Mouse (Mus musculus) heart, adult 2 months (tissue): ENCODE results near the gene Lhfpl2. TPM values are rescaled to one million over a fixed set of nuclear protein-coding genes. Genes with fewer than 3 reads are reported as not detected.

Source experiments
- DNase-seq, 2 experiments: peaks; one replicate each; pipeline ENCODE4 v3.0.0; 2021
- H3K27ac ChIP-seq: fragments of 200-600 bp; 2 replicates; pipeline ENCODE4 v1.8.1; 2022
- H3K27me3 ChIP-seq: fragments of 200-500 bp; 2 replicates; pipeline ENCODE4 v1.6.1; 2012; ENCODE audit warnings: mild to moderate bottlenecking, low read length, inconsistent platforms, mixed read lengths; ENCODE audit not compliant: control insufficient read depth, insufficient read depth
- H3K36me3 ChIP-seq: fragments of 200-500 bp; 2 replicates; pipeline ENCODE4 v1.6.1; 2012; ENCODE audit warnings: low read length, inconsistent platforms; ENCODE audit not compliant: control insufficient read depth, insufficient read depth
- H3K4me1 ChIP-seq: fragments of 200-500 bp; 2 replicates; pipeline ENCODE4 v1.6.1; 2011; ENCODE audit warnings: low read length; ENCODE audit not compliant: control insufficient read depth, insufficient read depth
- H3K4me3 ChIP-seq: fragments of 200-600 bp; 2 replicates; pipeline ENCODE4 v1.8.1; 2022
- H3K79me2 ChIP-seq: fragments of 200-500 bp; replicated peaks from 2 replicates; pipeline ENCODE4 v1.6.1; 2012; ENCODE audit warnings: mild to moderate bottlenecking, inconsistent platforms, low read length, moderate library complexity, mixed read lengths; ENCODE audit not compliant: control insufficient read depth, insufficient read depth
- H3K9ac ChIP-seq: fragments of 200-500 bp; 2 replicates; pipeline ENCODE4 v1.6.1; 2012; ENCODE audit warnings: low read depth, mild to moderate bottlenecking, control low read depth, inconsistent platforms, low read length, mixed read lengths
- CTCF ChIP-seq: fragments of 200-600 bp; IDR thresholded peaks from 2 replicates; pipeline ENCODE4 v1.8.1; 2022; ENCODE audit warnings: antibody characterized with exemption, mild to moderate bottlenecking, moderate library complexity
- EP300 ChIP-seq: fragments of 200-500 bp; IDR thresholded peaks from 2 replicates; pipeline ENCODE4 v1.6.1; 2011; ENCODE audit warnings: low read depth, low read length, control low read depth; ENCODE audit not compliant: insufficient read depth
- POLR2A ChIP-seq: fragments of 200-500 bp; IDR thresholded peaks from 2 replicates; pipeline ENCODE4 v1.6.1; 2011; ENCODE audit warnings: mild to moderate bottlenecking, low read depth, low read length, control low read depth; ENCODE audit not compliant: insufficient read depth
- WGBS: fragments of 180-500 bp; shearing (Covaris S2); methylation state at CpG from one replicate; pipeline ENCODE4 v1.1.7; 2018; 5-methylcytosine and 5-hydroxymethylcytosine counted together
- intact Hi-C: fragments of 180-260 bp; cut with DNase I; formaldehyde crosslinking; loops from one replicate; pipeline ENCODE4 v1.15.1; 2025
- polyA plus RNA-seq: library from polyadenylated mRNA; depleted of rRNA; stranded (reverse); fragments of >200 nt; gene quantifications from 2 replicates; pipeline ENCODE4 v1.2.3, GENCODE M21; 2012
- total RNA-seq, 2 experiments: library from RNA; stranded (reverse); gene quantifications; 2 replicates each; pipeline ENCODE4 v1.2.3; 2021

Gene Lhfpl2
- total and polyA plus RNA-seq, 3 experiments: 2.8 to 4.0 (median 3.5) TPM

DNA sequence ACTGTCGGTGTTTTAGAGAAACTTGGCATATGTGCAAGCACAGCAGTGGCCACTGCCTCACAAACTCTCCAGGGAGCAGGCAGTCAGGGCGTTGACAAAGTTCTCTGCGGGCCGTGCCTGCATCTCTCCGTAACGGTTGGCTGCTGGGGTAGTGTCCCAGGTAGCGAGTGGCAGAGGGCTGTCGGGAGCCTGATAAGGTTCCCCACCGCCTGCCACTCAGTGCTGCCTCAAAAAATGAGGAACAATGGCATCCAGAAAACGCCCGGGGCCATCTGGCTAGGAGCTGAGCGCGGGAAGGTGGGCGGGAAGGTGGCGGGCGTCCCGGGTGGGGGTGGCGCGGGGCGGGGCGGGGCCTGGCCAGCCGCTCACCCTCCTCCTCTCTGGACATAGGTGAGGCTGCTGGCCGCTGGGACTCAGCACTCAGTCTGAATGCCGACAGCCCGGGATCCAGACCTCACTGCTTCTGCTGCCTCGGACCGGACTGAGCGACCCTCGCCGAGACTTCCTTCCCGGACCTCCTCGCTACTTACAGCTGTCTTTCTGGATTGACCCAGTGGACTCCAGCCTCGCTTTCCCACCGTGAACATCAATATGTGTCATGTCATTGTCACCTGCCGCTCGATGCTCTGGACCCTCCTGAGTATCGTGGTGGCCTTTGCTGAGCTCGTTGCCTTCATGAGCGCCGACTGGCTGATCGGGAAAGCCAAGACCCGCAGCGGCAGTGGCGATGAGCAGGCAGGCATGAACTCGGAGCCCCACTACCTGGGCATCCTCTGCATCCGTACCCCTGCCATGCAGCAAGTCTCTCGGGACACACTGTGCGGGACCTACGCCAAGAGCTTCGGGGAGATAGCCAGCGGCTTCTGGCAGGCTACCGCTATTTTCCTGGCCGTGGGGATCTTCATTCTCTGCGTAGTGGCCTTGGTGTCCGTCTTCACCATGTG is 116.3 kb downstream of the Lhfpl2 start:
- DNase-seq: peak; percentile 65 to 69
- H3K4me1 ChIP-seq: peaks cover 4% of the 10 kb centered on the region
- 3% methylated on average over 55 of the region's 55 CpGs for WGBS
- H3K79me2 ChIP-seq: no peaks in the 10 kb centered on the region
- no peak overlapping the region; the same call in 1 of the 2 replicates for H3K27ac ChIP-seq
- intact Hi-C loops: loop anchor here (5.0 kb wide), 1 partner anchor 42 kb away; no protein-coding TSS in a partner anchor
- H3K4me3 ChIP-seq: peak overlapping the region; percentile 45
- no peaks in the 10 kb centered on the region for H3K27me3 ChIP-seq
- H3K36me3 ChIP-seq: no peaks in the 10 kb centered on the region
- TF ChIP-seq POLR2A (no peak), CTCF (no peak), EP300 (no peak)
- peak overlapping the region; percentile 60 for H3K9ac ChIP-seq

DNA sequence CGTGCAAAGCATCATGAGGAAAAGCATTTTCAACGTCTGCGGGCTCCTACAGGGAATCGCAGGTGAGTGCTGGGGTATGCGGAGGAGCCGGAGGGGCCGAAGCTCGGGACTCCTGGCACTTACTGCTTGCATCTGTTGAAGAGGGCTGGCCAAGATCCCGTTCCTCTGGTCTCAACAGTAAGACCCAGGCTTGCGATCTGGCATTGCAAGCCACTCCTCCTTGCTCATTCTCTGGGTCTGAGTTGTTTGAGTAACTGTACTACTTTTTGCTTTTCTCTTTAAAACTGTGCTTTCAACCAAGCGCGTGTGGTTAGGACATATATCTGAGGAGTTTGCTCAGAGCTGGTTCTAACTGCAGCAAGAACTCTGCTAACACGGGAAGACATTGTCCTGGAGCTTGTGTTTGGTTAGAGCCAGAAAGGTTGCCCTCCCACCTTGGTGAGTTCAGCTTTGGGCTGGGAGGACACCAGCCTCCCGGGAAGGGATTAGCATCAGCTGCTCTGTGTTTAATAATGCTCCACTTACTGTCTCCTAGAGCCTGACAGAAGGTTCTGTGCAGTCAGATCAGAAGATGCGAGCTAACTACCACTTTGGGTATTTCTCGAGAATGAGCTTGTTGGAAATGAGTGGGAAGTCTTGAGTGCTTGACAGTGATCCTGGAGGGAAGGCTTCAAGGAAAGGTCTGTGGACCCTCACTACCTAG is 117.1 kb downstream of the Lhfpl2 start:
- Histone ChIP-seq H3K9ac (peak overlapping the region; percentile 42), H3K27ac (no peak overlapping the region), H3K4me3 (peak overlapping the region; percentile 45), H3K27me3 (no peaks in the 10 kb centered on the region), H3K79me2 (no peaks in the 10 kb centered on the region), H3K36me3 (no peaks in the 10 kb centered on the region), H3K4me1 (peaks cover 6% of the 10 kb centered on the region)
- TF ChIP-seq CTCF: no peak
- 30% methylated on average over 16 of the region's 16 CpGs for WGBS
- no peak for DNase-seq
- intact Hi-C loops: loop anchor here (5.0 kb wide), 1 partner anchor 42 kb away; no protein-coding TSS in a partner anchor

DNA sequence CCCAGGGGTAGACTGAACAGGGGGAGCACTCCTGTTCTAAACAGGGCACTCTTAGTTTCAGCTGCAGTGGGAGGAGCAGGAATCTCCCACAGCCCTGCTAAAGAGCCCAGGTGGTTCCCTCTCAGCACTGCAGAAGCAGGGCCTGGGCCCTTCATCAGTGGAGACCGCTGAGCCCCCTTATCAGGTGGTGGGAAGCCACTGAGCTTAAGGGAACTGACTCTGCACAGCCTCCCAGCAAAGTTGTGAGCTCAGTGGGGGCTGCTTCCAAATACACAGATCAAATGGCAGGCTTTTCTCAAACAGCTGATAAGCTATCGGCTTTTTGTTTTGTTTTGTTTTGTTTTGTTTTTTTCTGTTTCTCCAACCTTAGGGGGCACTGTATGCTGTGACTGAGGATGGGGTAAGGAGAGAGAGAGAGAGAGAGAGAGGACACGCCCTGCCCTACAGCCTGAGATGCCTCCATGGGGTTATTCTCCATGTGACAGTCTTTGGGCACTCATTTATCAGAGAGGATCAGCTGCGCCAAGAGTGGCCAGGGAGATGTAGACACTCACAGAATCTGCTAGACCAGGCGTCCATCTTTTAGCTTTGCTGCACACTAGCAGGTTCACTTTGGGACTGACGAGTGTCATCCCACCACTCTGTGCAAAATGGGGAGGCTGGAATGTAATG is 117.9 kb downstream of the Lhfpl2 start:
- WGBS: 84% methylated on average over 6 of the region's 6 CpGs
- DNase-seq: no peak
- peaks cover 6% of the 10 kb centered on the region for H3K4me1 ChIP-seq
- intact Hi-C loops: no loop called here
- no peak overlapping the region for H3K4me3 ChIP-seq
- H3K36me3 ChIP-seq: no peaks in the 10 kb centered on the region
- H3K79me2 ChIP-seq: no peaks in the 10 kb centered on the region
- H3K9ac ChIP-seq: no peak overlapping the region
- H3K27me3 ChIP-seq: no peaks in the 10 kb centered on the region
- no peak overlapping the region for H3K27ac ChIP-seq
- TF ChIP-seq POLR2A (no peak), EP300 (no peak), CTCF (no peak)

DNA sequence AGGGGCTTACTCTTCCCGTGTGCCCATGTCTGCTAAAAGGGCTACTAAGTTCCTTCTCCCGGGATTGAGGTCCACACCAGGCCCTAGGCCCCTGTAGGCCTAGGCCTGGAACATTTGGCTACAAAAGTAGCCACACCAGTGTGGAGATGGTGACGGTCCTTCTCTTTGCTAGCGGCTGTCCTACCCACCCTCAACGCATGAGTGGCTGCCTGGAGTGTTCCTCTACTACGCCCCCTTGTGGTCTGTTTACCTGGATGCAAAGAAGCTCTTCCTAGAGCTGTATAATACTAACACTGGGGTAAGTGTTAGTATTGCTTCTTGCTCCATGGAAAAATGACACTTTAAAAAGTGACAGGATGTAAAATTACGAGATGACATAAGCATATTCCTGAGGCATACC is 119.6 kb downstream of the Lhfpl2 start:
- no peak overlapping the region for H3K9ac ChIP-seq
- no peak overlapping the region for H3K27ac ChIP-seq
- intact Hi-C loops: no loop called here
- no peak for DNase-seq
- WGBS: 70% methylated on average over 7 of the region's 7 CpGs
- TF ChIP-seq CTCF: peak; percentile 64
- TF ChIP-seq EP300: no peak
- H3K4me3 ChIP-seq: no peak overlapping the region
- no peaks in the 10 kb centered on the region for H3K36me3 ChIP-seq
- no peaks in the 10 kb centered on the region for H3K27me3 ChIP-seq
- H3K79me2 ChIP-seq: no peaks in the 10 kb centered on the region
- H3K4me1 ChIP-seq: peaks cover 6% of the 10 kb centered on the region

DNA sequence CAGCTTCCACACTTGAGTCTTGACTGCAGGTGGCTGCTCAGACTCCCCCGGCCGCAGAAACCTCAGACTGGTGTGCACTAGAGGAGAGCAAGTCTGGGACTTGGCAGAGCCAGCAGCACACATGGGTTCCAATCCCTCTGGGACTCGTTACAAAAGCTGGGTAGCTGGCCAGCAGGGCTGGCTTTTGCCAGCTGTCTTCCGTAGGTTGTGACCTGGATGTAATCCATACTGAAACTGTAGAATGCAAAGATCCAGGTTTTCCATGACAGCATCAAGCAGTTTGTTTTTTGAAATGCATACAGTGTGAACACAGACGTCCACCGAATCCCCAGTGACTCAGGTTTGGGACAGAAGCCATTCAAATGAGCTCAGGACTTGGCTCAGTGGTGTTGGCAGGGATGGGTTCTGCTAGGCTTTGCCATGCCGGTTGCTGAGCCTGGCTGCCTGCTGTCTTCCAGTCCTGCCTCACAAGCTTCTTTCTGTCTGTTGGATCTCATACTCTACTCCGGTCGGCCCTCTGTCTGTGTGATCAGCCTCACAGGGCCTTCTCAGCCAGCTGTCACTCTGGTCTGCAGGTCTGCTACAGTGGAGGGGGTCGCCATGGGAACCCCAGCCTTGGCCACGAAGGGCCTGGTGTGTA is 120.9 kb downstream of the Lhfpl2 start:
- Histone ChIP-seq H3K9ac (no peak overlapping the region), H3K4me3 (no peak overlapping the region), H3K79me2 (no peaks in the 10 kb centered on the region), H3K4me1 (peaks cover 5% of the 10 kb centered on the region; the same call in 1 of the 2 replicates), H3K27ac (no peak overlapping the region), H3K27me3 (no peaks in the 10 kb centered on the region), H3K36me3 (no peaks in the 10 kb centered on the region)
- WGBS: 36% methylated on average over 11 of the region's 11 CpGs
- peak; percentile 61 to 75 for DNase-seq
- intact Hi-C loops: no loop called here
- TF ChIP-seq EP300 (no peak), POLR2A (no peak), CTCF (no peak)
